Mouse (Mus musculus) stomach, postnatal 0 days (tissue): Measurements from ENCODE around the gene Hist2h4. TPM values are rescaled to one million over a fixed set of nuclear protein-coding genes. Genes with fewer than 3 reads are reported as not detected.
"Not testable (repeated sequence)": the region's sequence is repeated elsewhere in the genome, so short reads cannot be mapped to it uniquely, and the experiment has no call there.

ENCODE experiments used
- ATAC-seq: fragments of 200-750 bp; cut with Nextera tagmentation; 2 replicates; pipeline ENCODE4 v1.8.0; 2017; ENCODE audit not compliant: low FRiP score, low TSS enrichment
- DNase-seq: peaks from one replicate; pipeline ENCODE4 v3.0.0-alpha.2; 2016; ENCODE audit warnings: low spot score
- H3K27ac ChIP-seq: fragments of 300-500 bp; sonication (generic); replicated peaks from 2 replicates; pipeline ENCODE4 v1.5.1; 2014; ENCODE audit warnings: mild to moderate bottlenecking, control low read depth
- H3K27me3 ChIP-seq: fragments of 300-500 bp; sonication (generic); 2 replicates; pipeline ENCODE4 v1.6.1; 2014; ENCODE audit warnings: low read length; ENCODE audit not compliant: control insufficient read depth, insufficient read depth
- H3K36me3 ChIP-seq: fragments of 300-500 bp; sonication (generic); 2 replicates; pipeline ENCODE4 v1.6.1; 2014; ENCODE audit warnings: low read length, mixed read lengths; ENCODE audit not compliant: control insufficient read depth, insufficient read depth
- H3K4me1 ChIP-seq: fragments of 300-500 bp; sonication (generic); replicated peaks from 2 replicates; pipeline ENCODE4 v1.6.1; 2014; ENCODE audit warnings: antibody characterized with exemption; ENCODE audit not compliant: control insufficient read depth, insufficient read depth
- H3K4me2 ChIP-seq: fragments of 300-500 bp; sonication (generic); replicated peaks from 2 replicates; pipeline ENCODE4 v1.6.1; 2014; ENCODE audit warnings: low read depth, mild to moderate bottlenecking, control low read depth, moderate library complexity
- H3K4me3 ChIP-seq: fragments of 300-500 bp; sonication (generic); 2 replicates; pipeline ENCODE4 v1.5.1; 2014; ENCODE audit warnings: low read depth, low read length, control low read depth
- H3K9ac ChIP-seq: fragments of 300-500 bp; sonication (generic); 2 replicates; pipeline ENCODE4 v1.6.1; 2014; ENCODE audit warnings: mild to moderate bottlenecking, low read length, control low read depth, mixed read lengths
- H3K9me3 ChIP-seq: fragments of 300-500 bp; sonication (generic); 2 replicates; pipeline ENCODE4 v1.6.1; 2016; ENCODE audit warnings: low read length; ENCODE audit not compliant: control insufficient read depth
- CTCF ChIP-seq: IDR thresholded peaks from 2 replicates; pipeline ENCODE4 v1.5.1; 2016; ENCODE audit warnings: antibody characterized with exemption, low read depth, mild to moderate bottlenecking, moderate library complexity
- EP300 ChIP-seq: optimal IDR thresholded peaks from 2 replicates; pipeline ENCODE3; 2016; ENCODE audit warnings: antibody characterized with exemption
- WGBS: fragments of 180-500 bp; shearing (Covaris S2); extraction: QIAGEN DNeasy Blood & Tissue Kit; methylation state at CpG from one replicate; pipeline ENCODE4 v1.1.7; 2014; 5-methylcytosine and 5-hydroxymethylcytosine counted together
- polyA plus RNA-seq: library from polyadenylated mRNA; unstranded; fragments of >200 nt; fragmentation: Nextera tagmentation; extraction: Ambion mirVana; gene quantifications from 2 replicates; pipeline ENCODE4 v1.2.1, GENCODE M21; 2015

Hist2h4 gene
- polyA plus RNA-seq, 1 experiment from 2014 or later = 9.8 TPM

DNA sequence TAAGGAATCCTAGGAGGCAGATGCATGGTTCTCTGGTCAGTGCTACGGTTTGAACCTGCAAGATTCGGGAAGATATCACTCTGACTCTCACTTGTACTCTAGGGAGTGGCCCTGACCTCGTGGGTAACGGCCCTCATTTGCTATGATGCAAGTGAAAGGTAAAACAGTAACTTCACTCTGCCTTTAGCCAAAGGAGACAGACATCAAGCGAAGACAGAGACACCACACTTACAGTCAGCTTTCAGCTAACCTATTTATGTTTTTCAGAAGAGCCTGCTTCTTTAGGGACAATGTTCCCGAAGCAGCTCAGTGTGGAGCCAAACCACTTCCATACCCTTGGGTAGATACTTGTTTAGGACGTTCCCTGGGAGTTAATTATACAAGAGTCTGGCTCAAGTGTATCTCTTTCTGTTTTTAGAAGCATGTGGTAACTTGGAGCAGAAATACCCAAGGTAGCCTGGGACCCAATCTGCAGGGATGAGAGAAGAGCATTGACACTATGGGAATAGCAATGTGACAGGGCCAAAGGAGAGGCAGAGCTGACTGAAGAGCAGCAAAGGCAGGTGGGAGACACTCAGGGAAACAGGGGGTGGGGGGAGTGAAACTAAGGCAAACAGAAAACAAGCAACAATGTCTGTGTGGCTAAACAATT is 19.1 kb downstream of the Hist2h4 start:
- Histone ChIP-seq H3K27ac (peak overlapping the region; percentile 92), H3K27me3 (no peaks in the 10 kb centered on the region), H3K36me3 (no peaks in the 10 kb centered on the region), H3K4me3 (peak overlapping the region; percentile 46; the same call in 1 of the 2 replicates), H3K4me1 (0 out of 2 replicates have a peak, but pooled peaks cover 3% of the 10 kb centered on the region), H3K9ac (peak overlapping the region; percentile 65), H3K9me3 (no peaks in the 10 kb centered on the region), H3K4me2 (peak overlapping the region; percentile 56)
- TF ChIP-seq CTCF (no peak), EP300 (no peak)
- DNase-seq = no peak
- ATAC-seq = no peak
- 69% methylated on average over 7 of the region's 7 CpGs for WGBS

GRCm38 (mm10) chr3:96240799-96241197 is 22.3 kb downstream of the Hist2h4 start:
- H3K9ac ChIP-seq = 0 out of 2 replicates have a peak overlapping the region, but pooled peaks have one; percentile 35
- no peak for DNase-seq

DNA sequence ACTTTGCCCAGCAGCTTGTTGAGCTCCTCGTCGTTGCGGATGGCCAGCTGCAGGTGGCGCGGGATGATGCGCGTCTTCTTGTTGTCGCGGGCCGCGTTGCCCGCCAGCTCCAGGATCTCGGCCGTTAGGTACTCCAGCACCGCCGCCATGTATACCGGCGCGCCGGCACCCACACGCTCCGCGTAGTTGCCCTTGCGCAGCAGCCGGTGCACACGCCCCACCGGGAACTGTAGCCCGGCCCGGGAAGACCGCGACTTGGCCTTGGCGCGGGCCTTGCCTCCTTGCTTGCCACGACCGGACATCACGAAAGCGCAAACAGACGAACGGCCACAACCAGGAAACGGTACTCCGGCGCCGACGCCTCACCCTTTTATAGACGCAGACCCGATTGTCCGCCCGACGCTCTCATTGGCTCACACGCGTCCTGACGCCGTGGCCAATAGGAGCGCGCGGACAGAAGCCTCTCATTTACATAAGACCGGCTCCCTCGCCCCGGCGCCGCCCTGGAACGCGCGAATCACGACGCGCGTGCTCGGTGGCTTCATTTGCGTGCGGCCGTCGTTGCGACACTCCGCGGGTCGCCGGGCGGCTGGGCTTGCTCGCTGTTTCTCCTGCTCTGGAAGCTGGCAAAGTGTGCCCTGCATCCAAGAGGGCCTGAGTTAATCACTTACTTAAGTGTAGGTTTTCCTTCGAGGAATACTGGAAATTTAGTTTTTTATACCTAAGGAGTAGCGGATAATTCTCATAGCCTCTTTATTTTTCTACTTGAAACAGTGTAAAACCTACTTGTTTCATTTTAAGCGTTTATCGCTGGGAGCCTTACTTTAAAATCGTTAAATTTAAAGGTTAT is 22.9 kb downstream of the Hist2h4 start, which contains the start of gene Hist2h2aa2:
Hist2h2aa2 (minus strand) TSS at position 328 of the 850 bp plus-strand sequence.
- ATAC-seq = peak; percentile 87

More at GRCm38 (mm10) chr3:96240799-96241197, 22.3 kb downstream of the Hist2h4 start:
- no peaks in the 10 kb centered on the region for H3K36me3 ChIP-seq
- H3K9me3 ChIP-seq = no peaks in the 10 kb centered on the region
- no peaks in the 10 kb centered on the region for H3K27me3 ChIP-seq
- 0 out of 2 replicates have a peak, but pooled peaks cover 3% of the 10 kb centered on the region for H3K4me1 ChIP-seq
- ATAC-seq = no peak
- H3K4me2 ChIP-seq = peak overlapping the region; percentile 30
- no peak for TF ChIP-seq CTCF
- no peak for TF ChIP-seq EP300
- H3K4me3 ChIP-seq = peak overlapping the region; percentile 12
- H3K27ac ChIP-seq = peak overlapping the region; percentile 59
- 72% methylated on average over 9 of the region's 9 CpGs for WGBS

GRCm38 (mm10) chr3:96238954-96239793 is 23.9 kb downstream of the Hist2h4 start, which contains the start of gene Hist2h3c2:
Gene Hist2h3c2, minus strand, starts transcription at chr3:96239127.
- Histone ChIP-seq H3K9ac (peak within 1 kb of the TSS; percentile 43), H3K4me2 (peak within 1 kb of the TSS; percentile 40), H3K27ac (peak within 1 kb of the TSS; percentile 65; the same call in 1 of the 2 replicates), H3K4me3 (peak within 1 kb of the TSS; percentile 30)
- not testable (repeated sequence) for H3K9me3 ChIP-seq, H3K27me3 ChIP-seq, H3K4me1 ChIP-seq, DNase-seq, H3K36me3 ChIP-seq
- peak; percentile 94 for ATAC-seq
- 0% methylated on average over 6 of the region's 68 CpGs for whole genome bisulfite sequencing

More for the DNA sequence above, 22.9 kb downstream of the Hist2h4 start, which contains the start of gene Hist2h2aa2:
- Histone ChIP-seq H3K4me3 (peak within 1 kb of the TSS; percentile 27), H3K27ac (peak within 1 kb of the TSS; percentile 65), H3K9ac (0 out of 2 replicates have a peak within 1 kb of the TSS, but pooled peaks have one; percentile 35), H3K4me2 (peak within 1 kb of the TSS; percentile 30)
- H3K36me3 ChIP-seq, H3K27me3 ChIP-seq, H3K9me3 ChIP-seq, H3K4me1 ChIP-seq: not testable (repeated sequence)
- 5% methylated on average over 19 of the region's 85 CpGs for WGBS
- DNase-seq = peak; percentile 76

- no peaks in the 10 kb centered on the region for H3K9me3 ChIP-seq
- no peaks in the 10 kb centered on the region for H3K4me1 ChIP-seq
- H3K4me2 ChIP-seq = peak overlapping the region; percentile 40
- peak overlapping the region; percentile 43 for H3K9ac ChIP-seq
- TF ChIP-seq EP300 (no peak), CTCF (no peak)
- no peak for ATAC-seq
- no peaks in the 10 kb centered on the region for H3K27me3 ChIP-seq
- 1% methylated on average over 12 of the region's 12 CpGs for WGBS
- no peaks in the 10 kb centered on the region for H3K36me3 ChIP-seq
- no peak for DNase-seq
- peak overlapping the region; percentile 30 for H3K4me3 ChIP-seq
- peak overlapping the region; percentile 8; the same call in 1 of the 2 replicates for H3K27ac ChIP-seq
Measured at GRCm38 (mm10) chr3:96237904-96238511, 25.1 kb downstream of the Hist2h4 start.
